Mouse (Mus musculus) testis, postnatal 10 days (tissue): ENCODE measurements around the gene Trmt5.

Source experiments
- DNase-seq: peaks from one replicate; pipeline ENCODE4 v3.0.0; 2021; ENCODE audit warnings: low spot score

Trmt5 gene

GRCm38 (mm10) chr12:73269531-73269930 is 17.0 kb downstream of the Trmt5 start:
- no peak for DNase-seq

- DNase-seq: no peak
Measured at GRCm38 (mm10) chr12:73268497-73268896, 18.0 kb downstream of the Trmt5 start.

GRCm38 (mm10) chr12:73266597-73266996 is 19.9 kb downstream of the Trmt5 start:
- DNase-seq: no peak

- no peak for DNase-seq
Measured at GRCm38 (mm10) chr12:73265381-73265978, 21.0 kb downstream of the Trmt5 start.

- no peak for DNase-seq
Measured at GRCm38 (mm10) chr12:73260339-73260738, 26.2 kb downstream of the Trmt5 start.

- no peak for DNase-seq
Measured at GRCm38 (mm10) chr12:73259269-73259668, 27.2 kb downstream of the Trmt5 start.

- no peak for DNase-seq
Measured at GRCm38 (mm10) chr12:73255006-73255405, 31.5 kb downstream of the Trmt5 start.

GRCm38 (mm10) chr12:73245687-73246086 is 40.8 kb downstream of the Trmt5 start:
- no peak for DNase-seq

- no peak for DNase-seq
Measured at GRCm38 (mm10) chr12:73241960-73242359, 44.5 kb downstream of the Trmt5 start.

GRCm38 (mm10) chr12:73232586-73232985 is 53.9 kb downstream of the Trmt5 start:
- no peak for DNase-seq

- DNase-seq: no peak
Measured at GRCm38 (mm10) chr12:73231552-73231951, 55.0 kb downstream of the Trmt5 start.

GRCm38 (mm10) chr12:73230196-73230595 is 56.3 kb downstream of the Trmt5 start:
- no peak for DNase-seq
